In genomic region chr11:69766126-69766609, GRCm38 (mm10) we compare ENCODE assay signal across 8 mouse cellular contexts. TPM values are rescaled to one million over a fixed set of nuclear protein-coding genes. Genes with fewer than 3 reads are reported as not detected.
A peak's percentile ranks its signal among the peaks of the same experiment; 100 is the strongest.
DNase-seq lines count a peak whose midpoint lies in the region; ATAC-seq and TF ChIP-seq lines count a peak whose summit lies in the region.

No protein-coding gene starts in this region.

- ATAC-seq in hindbrain, embryonic 12.5 days (ENCODE audit: low FRiP score) = peak; percentile 87

- no peak for TF ChIP-seq CTCF in MEL (IDR thresholded peaks at IDR 0.05 in 2 of 3, conservative IDR thresholded peaks at IDR 0.05 in 1 of 3; ENCODE audit: control insufficient read depth in 1 of 3, insufficient read depth in 1 of 3, low read depth in 2 of 3, low read length in 3 of 3, poor library complexity in 1 of 3, severe bottlenecking in 1 of 3)

- peaks cover 8% of the 10 kb centered on the region for H3K79me2 ChIP-seq in MEL (ENCODE audit: control insufficient read depth, insufficient read depth, low read length, poor library complexity)

- H3K4me1 ChIP-seq in MEL (ENCODE audit: control insufficient read depth in 1 of 2, insufficient read depth in 2 of 2, low read length in 2 of 2) = peaks cover 2 to 15% of the 10 kb centered on the region in 2 experiments; a peak in 2 of 4 replicates
- peaks cover 23% of the 10 kb centered on the region for H3K4me1 ChIP-seq in hindbrain, embryonic 12.5 days

- TF ChIP-seq EP300 in MEL (IDR thresholded peaks at IDR 0.05; ENCODE audit: low read depth in 1 of 2, low read length in 2 of 2) = no peak

- H3K4me3 ChIP-seq in MEL (ENCODE audit: control insufficient read depth in 1 of 2, insufficient read depth in 1 of 2, low read depth in 2 of 2, low read length in 2 of 2) = peak overlapping the region; percentile 84 to 90
- H3K4me3 ChIP-seq in hindbrain, embryonic 12.5 days = peak overlapping the region; percentile 82

- no peak for TF ChIP-seq RAD21 in MEL (IDR thresholded peaks at IDR 0.05; ENCODE audit: low read depth, low read length)

- no peaks in the 10 kb centered on the region for H3K27me3 ChIP-seq in MEL (ENCODE audit: control insufficient read depth in 1 of 2, insufficient read depth in 2 of 2, low read length in 2 of 2)
- H3K27me3 ChIP-seq in hindbrain, embryonic 12.5 days = no peaks in the 10 kb centered on the region

- no peaks in the 10 kb centered on the region for H3K9me3 ChIP-seq in MEL (replicated peaks; ENCODE audit: insufficient read depth, low read length)
- H3K9me3 ChIP-seq in hindbrain, embryonic 12.5 days (replicated peaks) = no peaks in the 10 kb centered on the region

- H3K4me2 ChIP-seq in hindbrain, embryonic 12.5 days (replicated peaks) = peak overlapping the region; percentile 81

- peak overlapping the region; percentile 46 for H3K27ac ChIP-seq in MEL (ENCODE audit: control insufficient read depth, low read depth, low read length)
- H3K27ac ChIP-seq in hindbrain, embryonic 12.5 days = peak overlapping the region; percentile 85

- WGBS in hindbrain, embryonic 12.5 days = 0% methylated on average over 37 of the region's 37 CpGs

- peak overlapping the region; percentile 94 for H3K9ac ChIP-seq in MEL (ENCODE audit: control insufficient read depth, low read depth, low read length, poor library complexity, severe bottlenecking)
- peak overlapping the region; percentile 94 for H3K9ac ChIP-seq in hindbrain, embryonic 12.5 days

- peak; percentile 87 for DNase-seq in MEL (ENCODE audit: low read depth, low spot score)
- DNase-seq in cerebellum, adult 9-10 months = peak; percentile 79
- peak; percentile 71 to 77 for DNase-seq in frontal cortex, postnatal 10 days (ENCODE audit: low spot score in 2 of 2)
- DNase-seq in layer of hippocampus, postnatal 36 days = peak; percentile 69 to 81
- peak; percentile 72 for DNase-seq in lung, postnatal 25 days (ENCODE audit: low spot score)
- peak; percentile 71 for DNase-seq in ovary, postnatal 36 days (ENCODE audit: low spot score)
- peak; percentile 91 for DNase-seq in thymus, postnatal 25 days

- peaks cover 0 to 2% of the 10 kb centered on the region in 2 experiments; a peak in 1 of 4 replicates for H3K36me3 ChIP-seq in MEL (ENCODE audit: control insufficient read depth in 1 of 2, insufficient read depth in 2 of 2, low read length in 2 of 2)
- H3K36me3 ChIP-seq in hindbrain, embryonic 12.5 days = no peaks in the 10 kb centered on the region

- peak; percentile 45 to 46; a peak in 2 of 4 replicates for TF ChIP-seq POLR2A in MEL (IDR thresholded peaks at IDR 0.05; ENCODE audit: control insufficient read depth in 1 of 2, insufficient read depth in 1 of 2, low read depth in 1 of 2, low read length in 2 of 2, poor library complexity in 1 of 2)

TF ChIP-seq in MEL, 35 proteins besides CTCF, POLR2A, EP300 and RAD21:
- TF ChIP-seq ZMIZ1 (IDR thresholded peaks at IDR 0.05; ENCODE audit: low read depth, low read length) (peak; percentile 46; the same call in 1 of the 2 replicates), JUND (IDR thresholded peaks at IDR 0.05; ENCODE audit: low read depth, low read length) (no peak), USF1 (IDR thresholded peaks at IDR 0.05; ENCODE audit: low read depth, low read length) (no peak), SMC3 (IDR thresholded peaks at IDR 0.05; ENCODE audit: low read depth, low read length) (no peak), ZKSCAN1 (IDR thresholded peaks at IDR 0.05; ENCODE audit: low read depth, low read length) (no peak), MAX (IDR thresholded peaks at IDR 0.05; ENCODE audit: low read length) (no peak), ZC3H11A (IDR thresholded peaks at IDR 0.05; ENCODE audit: low read depth, low read length) (no peak), USF2 (IDR thresholded peaks at IDR 0.05; ENCODE audit: borderline replicate concordance in 1 of 2, insufficient read depth in 1 of 2, low read depth in 1 of 2, low read length in 2 of 2) (no peak), NRF1 (IDR thresholded peaks at IDR 0.05; ENCODE audit: insufficient read depth, low read depth, low read length, poor library complexity, severe bottlenecking) (peak; percentile 46), MXI1 (IDR thresholded peaks at IDR 0.05; ENCODE audit: low read depth, low read length) (peak; percentile 52; the same call in 1 of the 2 replicates), POLR2AphosphoS2 (IDR thresholded peaks at IDR 0.05; ENCODE audit: low read length) (no peak), SIN3A (IDR thresholded peaks at IDR 0.05; ENCODE audit: low read length) (peak; percentile 69), NELFE (IDR thresholded peaks at IDR 0.05; ENCODE audit: low read depth, low read length) (peak; percentile 30; the same call in 1 of the 2 replicates), MAZ (IDR thresholded peaks at IDR 0.05; ENCODE audit: low read depth, low read length) (peak; percentile 89), MYC (IDR thresholded peaks at IDR 0.05; ENCODE audit: low read depth, low read length) (no peak), MYB (IDR thresholded peaks at IDR 0.05; ENCODE audit: low read depth, low read length) (no peak), MAFK (IDR thresholded peaks at IDR 0.05; ENCODE audit: borderline replicate concordance, low read depth, low read length) (no peak), TAL1 (IDR thresholded peaks at IDR 0.05; ENCODE audit: low read length) (no peak), GABPA (IDR thresholded peaks at IDR 0.05; ENCODE audit: low read depth, low read length) (no peak), HCFC1 (IDR thresholded peaks at IDR 0.05; ENCODE audit: low read depth, low read length) (peak; percentile 46; the same call in 1 of the 2 replicates), ZNF384 (IDR thresholded peaks at IDR 0.05; ENCODE audit: low read depth, low read length) (no peak), GATA1 (IDR thresholded peaks at IDR 0.05; ENCODE audit: low read depth, low read length) (no peak), RCOR1 (IDR thresholded peaks at IDR 0.05; ENCODE audit: low read depth, low read length) (0 out of 2 replicates have a peak, but pooled peaks have one; percentile 7), ELF1 (IDR thresholded peaks at IDR 0.05; ENCODE audit: low read depth, low read length) (0 out of 2 replicates have a peak, but pooled peaks have one; percentile 19), BHLHE40 (IDR thresholded peaks at IDR 0.05; ENCODE audit: borderline replicate concordance, low read depth, low read length) (0 out of 2 replicates have a peak, but pooled peaks have one; percentile 4), CHD2 (IDR thresholded peaks at IDR 0.05; ENCODE audit: low read length) (no peak; the same call in 1 of the 2 replicates), ETS1 (IDR thresholded peaks at IDR 0.05; ENCODE audit: low read depth, low read length) (peak; percentile 14; the same call in 1 of the 2 replicates), E2F4 (IDR thresholded peaks at IDR 0.05; ENCODE audit: borderline replicate concordance, low read depth, low read length) (no peak), POLR2AphosphoS5 (IDR thresholded peaks at IDR 0.05; ENCODE audit: borderline replicate concordance, low read depth, low read length) (no peak), CHD1 (IDR thresholded peaks at IDR 0.05; ENCODE audit: low read depth, low read length) (no peak), UBTF (IDR thresholded peaks at IDR 0.05; ENCODE audit: borderline replicate concordance, insufficient read depth, low read depth, low read length) (0 out of 2 replicates have a peak, but pooled peaks have one; percentile 66), TCF12 (IDR thresholded peaks at IDR 0.05; ENCODE audit: low read depth, low read length) (peak; percentile 34), KAT2A (conservative IDR thresholded peaks at IDR 0.05; ENCODE audit: low read depth, low read length) (no peak), MEF2A (IDR thresholded peaks at IDR 0.05; ENCODE audit: extremely low read depth, insufficient replicate concordance, low read depth, low read length, poor library complexity, severe bottlenecking) (no peak), TBP (IDR thresholded peaks at IDR 0.05; ENCODE audit: low read depth, low read length) (peak; percentile 56; the same call in 1 of the 2 replicates)
TF ChIP-seq in MEL: peak in this region for 14.

RNA-seq across cellular contexts. Expression of gene Zbtb4, which starts 0.5 kb away (rescaled TPM):
- 1.4 and 2.4 TPM in 2 replicates for total RNA-seq in MEL (2012; rRNA removed)
- 1 to 10 TPM in 1 of 2 experiments, not detected in 1; 2.7 TPM for polyA plus RNA-seq in MEL (2012; ENCODE audit: insufficient read depth in 1 of 2, insufficient read length in 2 of 2, low read depth in 1 of 2, low replicate concordance in 2 of 2, missing spikeins in 1 of 2)
- 2.3 and 2.4 TPM in 2 replicates for polyA plus RNA-seq in hindbrain, embryonic 12.5 days (2016; fragmentation: Nextera tagmentation; extraction: Ambion mirVana)
- total RNA-seq in layer of hippocampus, postnatal 36 days (2021) = 100 to 1,000 TPM; 116 to 126 TPM

RNA-seq across cellular contexts. Expression of gene Slc35g3, which starts 4.4 kb away (rescaled TPM):
- 0.08 TPM in 1 of 2 replicates, not detected in the other for total RNA-seq in MEL (2012; rRNA removed)
- under 1 TPM in 1 of 2 experiments, not detected in 1; 0.22 TPM for polyA plus RNA-seq in MEL (2012; ENCODE audit: insufficient read depth in 1 of 2, insufficient read length in 2 of 2, low read depth in 1 of 2, low replicate concordance in 2 of 2, missing spikeins in 1 of 2)
- polyA plus RNA-seq in hindbrain, embryonic 12.5 days (2016; fragmentation: Nextera tagmentation; extraction: Ambion mirVana) = 0.40 and 0.61 TPM in 2 replicates
- not detected for total RNA-seq in layer of hippocampus, postnatal 36 days (2021)

RNA-seq across cellular contexts. Expression of gene Polr2a, which starts 7.7 kb away (rescaled TPM):
- total RNA-seq in MEL (2012; rRNA removed) = 16.6 and 22.2 TPM in 2 replicates
- polyA plus RNA-seq in MEL (2012; ENCODE audit: insufficient read depth in 1 of 2, insufficient read length in 2 of 2, low read depth in 1 of 2, low replicate concordance in 2 of 2, missing spikeins in 1 of 2) = 100 to 1,000 TPM in 1 of 2 experiments, 10 to 100 TPM in 1; 73.9 to 193 TPM
- 32.2 and 39.0 TPM in 2 replicates for polyA plus RNA-seq in hindbrain, embryonic 12.5 days (2016; fragmentation: Nextera tagmentation; extraction: Ambion mirVana)
- 10 to 100 TPM; 61.2 to 61.3 TPM for total RNA-seq in layer of hippocampus, postnatal 36 days (2021)

RNA-seq across cellular contexts. Expression of gene Chrnb1, which starts 29.6 kb away (rescaled TPM):
- 0.31 and 0.33 TPM in 2 replicates for total RNA-seq in MEL (2012; rRNA removed)
- 1 to 10 TPM in 1 of 2 experiments, not detected in 1; 1.6 TPM for polyA plus RNA-seq in MEL (2012; ENCODE audit: insufficient read depth in 1 of 2, insufficient read length in 2 of 2, low read depth in 1 of 2, low replicate concordance in 2 of 2, missing spikeins in 1 of 2)
- 3.0 and 5.9 TPM in 2 replicates for polyA plus RNA-seq in hindbrain, embryonic 12.5 days (2016; fragmentation: Nextera tagmentation; extraction: Ambion mirVana)
- total RNA-seq in layer of hippocampus, postnatal 36 days (2021) = 1 to 10 TPM in 1 of 2 experiments, under 1 TPM in 1; 0.72 to 1.3 TPM

RNA-seq across cellular contexts. Expression of gene Fgf11, which starts 35.5 kb away (rescaled TPM):
- total RNA-seq in MEL (2012; rRNA removed) = 4.8 and 5.1 TPM in 2 replicates
- polyA plus RNA-seq in MEL (2012; ENCODE audit: insufficient read depth in 1 of 2, insufficient read length in 2 of 2, low read depth in 1 of 2, low replicate concordance in 2 of 2, missing spikeins in 1 of 2) = 10 to 100 TPM in 1 of 2 experiments, not detected in 1; 26.8 TPM
- polyA plus RNA-seq in hindbrain, embryonic 12.5 days (2016; fragmentation: Nextera tagmentation; extraction: Ambion mirVana) = 3.7 and 4.2 TPM in 2 replicates
- total RNA-seq in layer of hippocampus, postnatal 36 days (2021) = 10 to 100 TPM; 29.2 to 31.6 TPM

Comparison
In these comparisons a context has a peak if more than half of its experiments do, and no peak if none do; other contexts are left out.
1. Peak in every context shown above with its lines: DNase-seq, ATAC-seq, H3K4me3 ChIP-seq and H3K27ac ChIP-seq.
2. RNA of gene Zbtb4, which starts 0.5 kb away (total RNA-seq): 116 to 126 TPM in layer of hippocampus, postnatal 36 days; 1.4 to 2.4 TPM in MEL; every median in the first group is over 10 times any median in the second.